Mouse (Mus musculus): ENCODE measurements around the gene Olfr1373.

GRCm38 (mm10) chr11:52127169-52127568 lies 18.2 kb downstream of the Olfr1373 start:
- TF ChIP-seq CTCF (conservative IDR thresholded peaks at IDR 0.05; ENCODE audit: insufficient read depth, insufficient read length, low read depth, low read length) (no peak), POLR2A (IDR thresholded peaks at IDR 0.05; ENCODE audit: low read depth, low read length) (no peak)
